Mouse (Mus musculus) monocyte, adult 5-6 weeks (primary cell): ENCODE results near the gene Mrgpra1. TPM values are rescaled to one million over a fixed set of nuclear protein-coding genes. Genes with fewer than 3 reads are reported as not detected.
"Not testable (repeated sequence)": the region's sequence is repeated elsewhere in the genome, so short reads cannot be mapped to it uniquely, and the experiment has no call there.

Source experiments
- ATAC-seq: fragments of 153-309, 156-312 bp; replicated peaks from 2 replicates; pipeline ENCODE4 v1.8.0; 2017; ENCODE audit warnings: mild to moderate bottlenecking; ENCODE audit not compliant: low TSS enrichment, insufficient number of reproducible peaks, severe bottlenecking, poor library complexity, low FRiP score
- total RNA-seq: library from RNA; stranded (forward); fragments of 200-1000, 200-491, 200-594 nt; gene quantifications from 3 replicates; pipeline ENCODE4 v1.2.3, GENCODE M21; 2017

Gene Mrgpra1
- total RNA-seq, result not detected in 3 replicates

- no peak for ATAC-seq
These were observed at the start of gene Mrgpra1 for GRCm38 (mm10) chr7:47354140-47354539. TSS of gene Mrgpra1 (minus strand) at chr7:47354240.

DNA sequence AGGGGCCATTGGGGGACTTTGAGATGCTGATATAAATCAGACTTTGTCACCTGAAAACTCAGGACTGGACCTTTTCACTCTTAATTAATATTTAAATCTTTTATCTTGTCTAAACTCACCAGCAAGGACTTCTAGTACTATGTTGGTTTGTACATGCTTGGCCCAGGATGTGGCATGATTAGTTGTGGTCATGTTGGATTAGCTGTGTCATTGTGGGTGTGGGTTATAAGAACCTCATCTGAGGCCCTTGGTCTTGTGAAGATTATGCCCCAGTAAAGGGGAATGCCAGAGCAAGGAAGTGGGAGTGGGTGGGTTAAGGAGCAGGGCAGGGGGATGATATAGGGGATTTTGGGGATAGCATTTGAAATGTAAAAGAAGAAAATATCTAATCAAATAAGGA is 47.1 kb upstream of the Mrgpra1 start:
- no peak for ATAC-seq

DNA sequence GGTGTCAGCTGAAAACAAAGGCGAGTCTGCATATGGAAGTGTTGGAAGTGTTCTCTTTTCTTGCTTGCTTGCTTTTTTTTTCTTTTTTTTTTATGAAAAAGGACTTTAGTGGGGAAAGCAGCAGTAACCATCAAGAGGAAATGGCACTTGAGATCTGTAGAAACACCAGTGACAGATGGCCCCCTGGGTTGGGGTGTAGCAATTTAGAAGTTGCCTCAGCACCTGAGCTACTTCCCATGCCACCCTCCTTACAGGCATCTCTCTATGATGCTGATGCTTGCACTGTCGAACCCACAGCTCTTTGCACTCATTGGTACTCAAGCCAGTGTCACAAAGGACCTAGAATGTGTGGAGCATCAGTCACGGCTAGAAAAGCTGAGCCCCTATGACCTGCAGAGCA is 5.6 kb downstream of the Mrgpra1 start:
- no peak for ATAC-seq

- ATAC-seq, result no peak
These were observed 8.0 kb downstream of the Mrgpra1 start for GRCm38 (mm10) chr7:47345905-47346478.

DNA sequence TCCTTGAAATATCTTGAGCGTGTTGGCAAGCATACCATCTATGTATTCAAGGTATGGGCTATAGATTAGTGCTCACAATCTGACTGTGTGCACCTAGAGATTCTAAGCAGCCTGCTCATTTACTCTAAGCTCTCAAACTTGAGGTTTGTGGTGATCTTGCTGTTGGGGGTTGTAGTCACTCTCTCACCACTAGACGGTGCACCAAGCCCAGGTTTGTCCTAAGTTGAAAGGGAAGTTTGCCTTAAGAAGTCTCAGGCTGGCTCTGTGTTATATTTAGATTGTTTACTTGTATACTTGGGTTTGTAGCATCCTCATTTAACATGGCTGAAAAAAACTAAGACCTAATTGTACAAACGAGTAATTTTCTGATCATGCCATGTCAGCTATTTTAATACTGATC is 12.2 kb downstream of the Mrgpra1 start:
- ATAC-seq, result not testable (repeated sequence)

DNA sequence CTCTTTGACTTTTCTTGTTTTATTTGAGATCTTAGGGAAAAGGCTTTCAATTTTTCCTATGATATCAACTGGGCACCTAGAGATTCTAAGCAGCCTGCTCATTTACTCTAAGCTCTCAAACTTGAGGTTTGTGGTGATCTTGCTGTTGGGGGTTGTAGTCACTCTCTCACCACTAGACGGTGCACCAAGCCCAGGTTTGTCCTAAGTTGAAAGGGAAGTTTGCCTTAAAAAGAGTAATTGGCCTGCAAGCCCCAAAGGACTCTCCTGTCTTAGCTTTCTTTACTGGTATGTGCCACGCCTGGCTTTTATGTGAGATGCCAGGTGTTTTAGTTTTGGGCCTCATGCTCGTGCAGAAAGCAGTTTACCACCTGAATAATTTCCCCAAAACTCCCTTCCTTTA is 12.7 kb downstream of the Mrgpra1 start:
- not testable (repeated sequence) for ATAC-seq

- ATAC-seq, result no peak
These were observed 35.7 kb downstream of the Mrgpra1 start for GRCm38 (mm10) chr7:47318299-47318698.

GRCm38 (mm10) chr7:47312289-47312688 is 41.8 kb downstream of the Mrgpra1 start:
- ATAC-seq, result no peak

- ATAC-seq, result no peak
These were observed 44.2 kb downstream of the Mrgpra1 start for GRCm38 (mm10) chr7:47309855-47310254.

DNA sequence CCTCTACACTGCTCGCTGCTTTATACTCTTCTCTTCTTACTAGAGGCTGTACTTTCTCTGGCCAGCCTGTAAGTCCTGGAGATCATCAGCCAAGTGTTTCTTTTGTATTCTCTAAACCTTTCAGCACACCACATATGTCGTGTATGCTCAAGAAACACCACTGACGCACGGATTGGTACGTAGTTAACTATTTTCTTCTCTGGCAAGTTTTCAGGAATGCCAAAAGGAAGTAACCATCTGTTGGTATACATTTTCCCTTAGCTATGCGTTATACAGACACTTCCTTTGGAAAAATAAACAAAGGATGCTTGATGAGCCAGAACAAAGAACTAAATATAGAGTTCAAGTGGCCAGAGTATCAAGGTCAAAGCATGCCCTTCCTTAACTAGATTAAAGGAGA is 49.4 kb downstream of the Mrgpra1 start:
- not testable (repeated sequence) for ATAC-seq

DNA sequence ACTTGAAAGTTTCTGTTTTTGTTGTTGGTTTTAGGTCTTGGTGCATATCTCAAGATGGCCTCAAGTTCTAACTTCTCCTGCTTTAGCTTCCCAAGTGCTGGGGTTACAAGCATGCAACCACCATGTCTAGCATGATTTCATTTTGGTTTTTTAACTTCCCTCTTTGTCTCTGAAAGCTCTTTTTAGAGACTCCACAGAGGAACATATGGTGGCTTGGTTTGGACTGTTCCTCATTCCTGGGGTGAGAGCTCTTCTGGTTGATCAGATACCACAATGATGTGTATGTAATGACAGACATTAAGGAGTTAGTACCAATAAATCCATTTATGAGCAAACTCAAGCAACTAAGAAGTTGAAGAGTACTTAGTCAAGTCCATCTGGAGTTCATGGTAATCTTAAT is 54.4 kb downstream of the Mrgpra1 start:
- not testable (repeated sequence) for ATAC-seq

Other genes with a start within 250 kb of the Mrgpra1 start
- gene Ptpn5, start 220.6 kb downstream of the Mrgpra1 start, total RNA-seq, result 1.6 TPM in 1 of 3 replicates, not detected in the others
- gene Mrgpra6, start 149.3 kb downstream of the Mrgpra1 start, total RNA-seq, result not detected in 3 replicates
- not detected in 3 replicates for gene Mrgpra9, start 101.4 kb downstream of the Mrgpra1 start, total RNA-seq
- not detected in 3 replicates for gene Mrgpra2a, start 97.9 kb upstream of the Mrgpra1 start, total RNA-seq
- gene Mrgpra2b, start 174.6 kb upstream of the Mrgpra1 start, total RNA-seq, result not detected in 3 replicates
- gene Mrgpra3, start 247.1 kb upstream of the Mrgpra1 start, total RNA-seq, result not detected in 3 replicates